Comparison of ENCODE assay signal across 11 mouse cellular contexts in the genomic region with DNA sequence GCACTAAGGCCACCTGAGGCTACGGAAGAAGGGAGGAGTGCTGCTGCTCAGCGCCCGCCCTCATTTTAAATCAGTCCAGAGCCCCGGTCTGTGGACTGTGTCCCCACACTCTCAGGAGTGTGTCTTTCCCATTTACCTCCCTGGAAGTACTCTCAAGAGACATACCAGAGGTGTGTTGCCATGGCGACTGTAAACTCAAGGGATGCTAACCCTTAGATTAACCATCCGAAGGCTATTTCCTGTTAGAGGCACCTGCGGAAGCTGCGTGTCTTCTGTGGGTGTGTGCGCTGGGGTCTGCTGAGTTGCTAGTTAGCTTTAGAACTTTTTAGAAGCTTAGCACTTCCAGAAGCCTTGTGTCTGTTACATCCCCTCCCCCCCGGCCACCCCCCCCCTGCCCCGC.
A peak's percentile ranks its signal among the peaks of the same experiment; 100 is the strongest.
DNase-seq lines count a peak whose midpoint lies in the region; ATAC-seq and TF ChIP-seq lines count a peak whose summit lies in the region.
"Had no signal": no experiment of that assay in that cellular context is flagged by ENCODE, and none has a peak within 500 bp of the region (broad histone marks: within the 10 kb centered on the region; RNA-seq: fewer than 3 reads in every experiment).

No protein-coding gene starts in this region.

- H3K4me3 ChIP-seq in heart, embryonic 10.5 days: no peak overlapping the region
- H3K4me3 ChIP-seq in lung, embryonic 14.5 days (ENCODE audit: low read depth, low read length): no peak overlapping the region
- no peak overlapping the region for H3K4me3 ChIP-seq in lung, adult 2 months (replicated peaks; ENCODE audit: extremely low read depth, low read depth, low read length)
- no peak overlapping the region for H3K4me3 ChIP-seq in lung, postnatal 0 days (ENCODE audit: low read depth, low read length)
- H3K4me3 ChIP-seq: embryonic facial prominence, embryonic 15.5 days; neural tube, embryonic 12.5 days had no signal

- no peak overlapping the region for H3K4me2 ChIP-seq in lung, embryonic 14.5 days
- H3K4me2 ChIP-seq in lung, postnatal 0 days (replicated peaks; ENCODE audit: low read depth, low read length): no peak overlapping the region
- H3K4me2 ChIP-seq: embryonic facial prominence, embryonic 15.5 days; neural tube, embryonic 12.5 days had no signal

- no peak for TF ChIP-seq CTCF in lung, embryonic 14.5 days (IDR thresholded peaks at IDR 0.05; ENCODE audit: low read depth)
- TF ChIP-seq CTCF in lung, adult 2 months (IDR thresholded peaks at IDR 0.05; ENCODE audit: insufficient read depth, low read length): no peak
- TF ChIP-seq CTCF in lung, postnatal 0 days (IDR thresholded peaks at IDR 0.05): no peak

- no peak for DNase-seq in heart, embryonic 10.5 days (ENCODE audit: low spot score)
- no peak for DNase-seq in heart, postnatal 14 days
- peak; percentile 48 for DNase-seq in lung, embryonic 14.5 days
- no peak for DNase-seq in lung, adult 2 months
- peak; percentile 36 for DNase-seq in lung, postnatal 0 days (ENCODE audit: low spot score)
- peak; percentile 37 for DNase-seq in thymus, postnatal 25 days
- DNase-seq in cerebellum, adult 9-10 months: no peak
- DNase-seq in left cerebral cortex, adult 9 months (ENCODE audit: low spot score in 2 of 2): no peak

- H3K9me3 ChIP-seq in heart, embryonic 10.5 days: no peaks in the 10 kb centered on the region
- no peaks in the 10 kb centered on the region for H3K9me3 ChIP-seq in lung, embryonic 14.5 days (ENCODE audit: low read depth, low read length)
- H3K9me3 ChIP-seq in lung, postnatal 0 days (ENCODE audit: low read length): no peaks in the 10 kb centered on the region
- H3K9me3 ChIP-seq: embryonic facial prominence, embryonic 15.5 days; neural tube, embryonic 12.5 days had no signal

- intact Hi-C loops in heart, postnatal 14 days (cut with DNase I): loop anchor here (1.0 kb wide), 1 partner anchor 109 kb away; no protein-coding TSS in a partner anchor

- 0 out of 2 replicates have a peak, but pooled peaks cover 7% of the 10 kb centered on the region for H3K27me3 ChIP-seq in heart, embryonic 10.5 days (ENCODE audit: insufficient read depth, poor library complexity, severe bottlenecking)
- no peaks in the 10 kb centered on the region for H3K27me3 ChIP-seq in lung, embryonic 14.5 days (ENCODE audit: insufficient read depth, low read length)
- H3K27me3 ChIP-seq in lung, postnatal 0 days (replicated peaks; ENCODE audit: insufficient read depth, low read length): no peaks in the 10 kb centered on the region
- H3K27me3 ChIP-seq: embryonic facial prominence, embryonic 15.5 days; neural tube, embryonic 12.5 days had no signal

- WGBS in heart, embryonic 10.5 days: 57% methylated on average over 11 of the region's 11 CpGs
- 41% methylated on average over 11 of the region's 11 CpGs for WGBS in lung, embryonic 14.5 days
- WGBS in lung, adult 2 months: 40% methylated on average over 11 of the region's 11 CpGs
- 42% methylated on average over 11 of the region's 11 CpGs for WGBS in lung, postnatal 0 days

- H3K4me1 ChIP-seq in heart, embryonic 10.5 days: peaks cover 30% of the 10 kb centered on the region
- H3K4me1 ChIP-seq in lung, embryonic 14.5 days (ENCODE audit: insufficient read depth): no peaks in the 10 kb centered on the region
- no peaks in the 10 kb centered on the region for H3K4me1 ChIP-seq in lung, adult 2 months (ENCODE audit: control insufficient read depth, insufficient read depth, low read length)
- H3K4me1 ChIP-seq in lung, postnatal 0 days (ENCODE audit: insufficient read depth, low read depth, low read length): no peaks in the 10 kb centered on the region
- H3K4me1 ChIP-seq: neural tube, embryonic 12.5 days had no signal

- no peak for TF ChIP-seq POLR2A in lung, adult 2 months (IDR thresholded peaks at IDR 0.05; ENCODE audit: borderline replicate concordance, extremely low read depth, low read depth, low read length)

- H3K36me3 ChIP-seq in heart, embryonic 10.5 days: no peaks in the 10 kb centered on the region
- H3K36me3 ChIP-seq in lung, embryonic 14.5 days (ENCODE audit: insufficient read depth): no peaks in the 10 kb centered on the region
- no peaks in the 10 kb centered on the region for H3K36me3 ChIP-seq in lung, postnatal 0 days (ENCODE audit: insufficient read depth, low read length)
- H3K36me3 ChIP-seq: embryonic facial prominence, embryonic 15.5 days; neural tube, embryonic 12.5 days had no signal

- peak overlapping the region; percentile 22; the same call in 1 of the 2 replicates for H3K27ac ChIP-seq in heart, embryonic 10.5 days
- no peak overlapping the region for H3K27ac ChIP-seq in lung, embryonic 14.5 days (ENCODE audit: low read depth)
- no peak overlapping the region for H3K27ac ChIP-seq in lung, postnatal 0 days (ENCODE audit: low read length)
- H3K27ac ChIP-seq: embryonic facial prominence, embryonic 15.5 days; neural tube, embryonic 12.5 days; stomach, postnatal 0 days had no signal

- no peak for TF ChIP-seq EP300 in lung, postnatal 0 days (IDR thresholded peaks at IDR 0.05)

- peak; percentile 50; the same call in 1 of the 2 replicates for ATAC-seq in lung, embryonic 14.5 days (ENCODE audit: insufficient read depth)
- ATAC-seq in lung, postnatal 0 days: peak; percentile 57

- H3K9ac ChIP-seq in lung, embryonic 14.5 days: no peak overlapping the region
- H3K9ac ChIP-seq in lung, postnatal 0 days (replicated peaks; ENCODE audit: low read depth): no peak overlapping the region
- H3K9ac ChIP-seq: embryonic facial prominence, embryonic 15.5 days; neural tube, embryonic 12.5 days had no signal

Comparison
In these comparisons a context has a peak if more than half of its experiments do, and no peak if none do; other contexts are left out.
1. DNase-seq: peak in lung, embryonic 14.5 days (single experiment), lung, postnatal 0 days (single experiment) and thymus, postnatal 25 days (single experiment); none in heart, embryonic 10.5 days (single experiment), heart, postnatal 14 days (0 of 2), lung, adult 2 months (single experiment), cerebellum, adult 9-10 months (single experiment) and left cerebral cortex, adult 9 months (0 of 2).